Mouse (Mus musculus): Measurements from ENCODE around the gene Frmd5. TPM values are rescaled to one million over a fixed set of nuclear protein-coding genes. Genes with fewer than 3 reads are reported as not detected.
"Not testable (repeated sequence)": the region's sequence is repeated elsewhere in the genome, so short reads cannot be mapped to it uniquely, and the experiment has no call there.

The Frmd5 gene
- polyA plus RNA-seq, 1 experiment from 2014 or later, result 25.6 TPM

GRCm38 (mm10) chr2:121571780-121572179, 235.1 kb downstream of the Frmd5 start:
- H3K4me2 ChIP-seq, result no peak overlapping the region
- 12% methylated on average over 7 of the region's 7 CpGs for WGBS

GRCm38 (mm10) chr2:121570999-121571655, 235.8 kb downstream of the Frmd5 start:
- Histone ChIP-seq H3K4me3 (no peak overlapping the region), H3K4me1 (replicated peaks) (peaks cover 33% of the 10 kb centered on the region), H3K4me2 (no peak overlapping the region), H3K27ac (ENCODE audit: poor library complexity, severe bottlenecking) (no peak overlapping the region), H3K9ac (no peak overlapping the region), H3K9me3 (replicated peaks) (no peaks in the 10 kb centered on the region), H3K27me3 (replicated peaks) (peaks cover 15% of the 10 kb centered on the region), H3K36me3 (no peaks in the 10 kb centered on the region)
- 48% methylated on average over 8 of the region's 8 CpGs for WGBS
- no peak for ATAC-seq (ENCODE audit: insufficient number of reproducible peaks, low FRiP score)

More at GRCm38 (mm10) chr2:121571780-121572179, 235.1 kb downstream of the Frmd5 start:
- H3K36me3 ChIP-seq, result no peaks in the 10 kb centered on the region
- H3K4me3 ChIP-seq, result no peak overlapping the region
- H3K27me3 ChIP-seq (replicated peaks), result peaks cover 15% of the 10 kb centered on the region
- no peak overlapping the region for H3K9ac ChIP-seq
- peak; percentile 52; the same call in 1 of the 2 replicates for ATAC-seq (ENCODE audit: insufficient number of reproducible peaks, low FRiP score)
- H3K9me3 ChIP-seq (replicated peaks), result no peaks in the 10 kb centered on the region
- peaks cover 31% of the 10 kb centered on the region for H3K4me1 ChIP-seq (replicated peaks)
- no peak overlapping the region for H3K27ac ChIP-seq (ENCODE audit: poor library complexity, severe bottlenecking)

- peaks cover 15% of the 10 kb centered on the region for H3K27me3 ChIP-seq (replicated peaks)
- WGBS, result 86% methylated on average over 3 of the region's 3 CpGs
- H3K27ac ChIP-seq (ENCODE audit: poor library complexity, severe bottlenecking), result no peak overlapping the region
- H3K4me3 ChIP-seq, result no peak overlapping the region
- H3K9me3 ChIP-seq (replicated peaks), result no peaks in the 10 kb centered on the region
- H3K4me1 ChIP-seq (replicated peaks), result peaks cover 27% of the 10 kb centered on the region
- no peak overlapping the region for H3K9ac ChIP-seq
- no peak for ATAC-seq (ENCODE audit: insufficient number of reproducible peaks, low FRiP score)
- H3K36me3 ChIP-seq, result no peaks in the 10 kb centered on the region
- H3K4me2 ChIP-seq, result no peak overlapping the region
These were observed 236.8 kb downstream of the Frmd5 start for GRCm38 (mm10) chr2:121570049-121570448.

- Histone ChIP-seq H3K4me2 (no peak overlapping the region), H3K27me3 (replicated peaks) (peaks cover 11% of the 10 kb centered on the region), H3K9ac (no peak overlapping the region), H3K4me3 (no peak overlapping the region), H3K36me3 (no peaks in the 10 kb centered on the region), H3K9me3 (replicated peaks) (no peaks in the 10 kb centered on the region), H3K4me1 (replicated peaks) (peaks cover 12% of the 10 kb centered on the region), H3K27ac (ENCODE audit: poor library complexity, severe bottlenecking) (no peak overlapping the region)
- ATAC-seq (ENCODE audit: insufficient number of reproducible peaks, low FRiP score), result no peak
- WGBS, result 60% methylated on average over 5 of the region's 5 CpGs
These were observed 241.0 kb downstream of the Frmd5 start for GRCm38 (mm10) chr2:121565911-121566310.

- H3K9ac ChIP-seq, result no peak overlapping the region
- 45% methylated on average over 3 of the region's 3 CpGs for WGBS
- no peak for ATAC-seq (ENCODE audit: insufficient number of reproducible peaks, low FRiP score)
- no peak overlapping the region for H3K4me2 ChIP-seq
- H3K27me3 ChIP-seq (replicated peaks), result peaks cover 3% of the 10 kb centered on the region; the same call in 1 of the 2 replicates
- H3K4me1 ChIP-seq (replicated peaks), result 0 out of 2 replicates have a peak, but pooled peaks cover 8% of the 10 kb centered on the region
- no peaks in the 10 kb centered on the region for H3K36me3 ChIP-seq
- no peak overlapping the region for H3K4me3 ChIP-seq
- no peak overlapping the region for H3K27ac ChIP-seq (ENCODE audit: poor library complexity, severe bottlenecking)
- no peaks in the 10 kb centered on the region for H3K9me3 ChIP-seq (replicated peaks)
These were observed 243.8 kb downstream of the Frmd5 start for GRCm38 (mm10) chr2:121563117-121563516.

- 22% methylated on average over 8 of the region's 8 CpGs for WGBS
- Histone ChIP-seq H3K27me3 (replicated peaks) (no peaks in the 10 kb centered on the region), H3K4me3 (peak overlapping the region; percentile 40), H3K36me3 (peaks cover 15% of the 10 kb centered on the region), H3K4me2 (peak overlapping the region; percentile 58), H3K4me1 (replicated peaks) (peaks cover 33% of the 10 kb centered on the region), H3K27ac (ENCODE audit: poor library complexity, severe bottlenecking) (peak overlapping the region; percentile 95), H3K9ac (peak overlapping the region; percentile 59), H3K9me3 (replicated peaks) (no peaks in the 10 kb centered on the region)
- ATAC-seq (ENCODE audit: insufficient number of reproducible peaks, low FRiP score), result peak; percentile 64
These were observed 255.6 kb downstream of the Frmd5 start for GRCm38 (mm10) chr2:121551271-121551670.

GRCm38 (mm10) chr2:121549630-121550029, 257.3 kb downstream of the Frmd5 start:
- 75% methylated on average over 6 of the region's 6 CpGs for WGBS
- Histone ChIP-seq H3K9ac (peak overlapping the region; percentile 20; the same call in 1 of the 2 replicates), H3K4me3 (peak overlapping the region; percentile 20; the same call in 1 of the 2 replicates)

GRCm38 (mm10) chr2:121544829-121545228, 262.1 kb downstream of the Frmd5 start:
- WGBS, result 92% methylated on average over 3 of the region's 3 CpGs
- no peak overlapping the region for H3K9ac ChIP-seq
- no peak overlapping the region for H3K4me2 ChIP-seq
- no peaks in the 10 kb centered on the region; the same call in 1 of the 2 replicates for H3K9me3 ChIP-seq (replicated peaks)
- H3K27me3 ChIP-seq (replicated peaks), result no peaks in the 10 kb centered on the region
- H3K4me1 ChIP-seq (replicated peaks), result peaks cover 15% of the 10 kb centered on the region
- no peak overlapping the region for H3K27ac ChIP-seq (ENCODE audit: poor library complexity, severe bottlenecking)
- H3K36me3 ChIP-seq, result peaks cover 61% of the 10 kb centered on the region
- ATAC-seq (ENCODE audit: insufficient number of reproducible peaks, low FRiP score), result no peak
- H3K4me3 ChIP-seq, result no peak overlapping the region

More at GRCm38 (mm10) chr2:121549630-121550029, 257.3 kb downstream of the Frmd5 start:
- H3K4me2 ChIP-seq, result peak overlapping the region; percentile 58
- H3K27ac ChIP-seq (ENCODE audit: poor library complexity, severe bottlenecking), result peak overlapping the region; percentile 55
- no peaks in the 10 kb centered on the region for H3K27me3 ChIP-seq (replicated peaks)
- H3K4me1 ChIP-seq (replicated peaks), result peaks cover 33% of the 10 kb centered on the region
- H3K36me3 ChIP-seq, result peaks cover 27% of the 10 kb centered on the region
- H3K9me3 ChIP-seq (replicated peaks), result no peaks in the 10 kb centered on the region
- no peak for ATAC-seq (ENCODE audit: insufficient number of reproducible peaks, low FRiP score)

- Histone ChIP-seq H3K9ac (no peak overlapping the region), H3K4me3 (no peak overlapping the region), H3K4me1 (replicated peaks) (no peaks in the 10 kb centered on the region), H3K36me3 (peaks cover 37% of the 10 kb centered on the region), H3K27ac (ENCODE audit: poor library complexity, severe bottlenecking) (no peak overlapping the region), H3K9me3 (replicated peaks) (no peaks in the 10 kb centered on the region), H3K27me3 (replicated peaks) (no peaks in the 10 kb centered on the region), H3K4me2 (no peak overlapping the region)
- no peak for ATAC-seq (ENCODE audit: insufficient number of reproducible peaks, low FRiP score)
- WGBS, result 92% methylated on average over 2 of the region's 2 CpGs
These were observed 281.8 kb downstream of the Frmd5 start for GRCm38 (mm10) chr2:121525056-121525455.

- H3K36me3 ChIP-seq, result peaks cover 44% of the 10 kb centered on the region
- H3K27me3 ChIP-seq (replicated peaks); H3K9me3 ChIP-seq (replicated peaks); H3K4me1 ChIP-seq (replicated peaks); H3K27ac ChIP-seq (ENCODE audit: poor library complexity, severe bottlenecking); H3K4me2 ChIP-seq; ATAC-seq (ENCODE audit: insufficient number of reproducible peaks, low FRiP score); H3K9ac ChIP-seq; H3K4me3 ChIP-seq: not testable (repeated sequence)
- WGBS, result 94% methylated on average over 3 of the region's 3 CpGs
These were observed 284.1 kb downstream of the Frmd5 start for GRCm38 (mm10) chr2:121522830-121523229.

- Histone ChIP-seq H3K27me3 (replicated peaks) (no peaks in the 10 kb centered on the region), H3K4me2 (no peak overlapping the region), H3K9me3 (replicated peaks) (no peaks in the 10 kb centered on the region), H3K4me3 (no peak overlapping the region), H3K9ac (no peak overlapping the region), H3K27ac (ENCODE audit: poor library complexity, severe bottlenecking) (no peak overlapping the region), H3K36me3 (peaks cover 48% of the 10 kb centered on the region), H3K4me1 (replicated peaks) (no peaks in the 10 kb centered on the region)
- WGBS, result 93% methylated on average over 2 of the region's 2 CpGs
- no peak for ATAC-seq (ENCODE audit: insufficient number of reproducible peaks, low FRiP score)
These were observed 284.9 kb downstream of the Frmd5 start for GRCm38 (mm10) chr2:121522006-121522405.

Measured in heart, embryonic 12.5 days (tissue).